Mouse (Mus musculus) cerebellum, adult 2 months (tissue): ENCODE data around the gene Eif4ebp2.

ENCODE experiments used
- CTCF ChIP-seq: fragments of 200-500 bp; IDR thresholded peaks from 2 replicates; pipeline ENCODE4 v1.5.1; 2011; ENCODE audit warnings: low read depth, mild to moderate bottlenecking, control low read depth, low read length, moderate library complexity, borderline replicate concordance; ENCODE audit not compliant: insufficient read depth
- POLR2A ChIP-seq: fragments of 200-500 bp; IDR thresholded peaks from 2 replicates; pipeline ENCODE4 v1.6.1; 2011; ENCODE audit warnings: low read length, control low read depth, borderline replicate concordance; ENCODE audit not compliant: insufficient read depth

DNA sequence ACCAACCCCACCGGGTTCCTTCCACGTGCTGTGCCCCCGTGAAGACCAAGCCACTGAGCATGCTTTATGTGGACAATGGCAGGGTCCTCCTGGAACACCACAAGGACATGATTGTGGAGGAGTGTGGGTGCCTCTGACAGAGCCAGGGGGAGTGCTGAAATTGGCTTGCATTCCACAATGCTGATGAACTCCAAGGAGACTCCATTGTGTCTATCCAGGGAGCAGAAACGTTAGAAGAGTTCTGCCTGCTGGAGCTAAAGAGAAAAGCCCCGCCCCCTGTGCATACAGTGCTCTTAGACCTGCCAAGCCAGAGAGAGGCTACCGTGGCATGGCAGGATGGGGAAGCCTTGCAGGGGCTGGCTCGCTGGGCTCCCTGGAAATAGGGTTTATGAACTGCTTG, 28.0 kb downstream of the Eif4ebp2 start:
- TF ChIP-seq POLR2A (no peak), CTCF (no peak)
